Mouse (Mus musculus): Measurements from ENCODE around the gene Sema3e. TPM values are rescaled to one million over a fixed set of nuclear protein-coding genes. Genes with fewer than 3 reads are reported as not detected.

The Sema3e gene
- polyA plus RNA-seq, 2 experiments: 3.2 to 6.4 TPM

GRCm38 (mm10) chr5:14092262-14092776 is 67.2 kb downstream of the Sema3e start:
- no peak for TF ChIP-seq POLR2A (IDR thresholded peaks at IDR 0.05; ENCODE audit: borderline replicate concordance, extremely low read depth, insufficient read depth, insufficient read length)
- no peak for ATAC-seq (ENCODE audit: low FRiP score, low read depth)
- H3K27me3 ChIP-seq (ENCODE audit: control insufficient read depth, insufficient read depth, low read length): no peaks in the 10 kb centered on the region
- no peaks in the 10 kb centered on the region for H3K9me3 ChIP-seq (ENCODE audit: control insufficient read depth, low read length)
- peak overlapping the region; percentile 16; the same call in 1 of the 2 replicates for H3K4me2 ChIP-seq (replicated peaks; ENCODE audit: low read depth, low read length, severe bottlenecking)
- H3K9ac ChIP-seq (ENCODE audit: low read depth, low read length, severe bottlenecking): no peak overlapping the region
- no peaks in the 10 kb centered on the region for H3K36me3 ChIP-seq (ENCODE audit: control insufficient read depth, insufficient read depth, low read length)
- WGBS: 33% methylated on average over 14 of the region's 14 CpGs
- DNase-seq (ENCODE audit: low spot score): no peak
- H3K4me1 ChIP-seq (ENCODE audit: control insufficient read depth, insufficient read depth, low read length): peaks cover 10% of the 10 kb centered on the region
- H3K27ac ChIP-seq (replicated peaks; ENCODE audit: low read depth, low read length): no peak overlapping the region
- H3K4me3 ChIP-seq (replicated peaks; ENCODE audit: low read length): no peak overlapping the region

DNA sequence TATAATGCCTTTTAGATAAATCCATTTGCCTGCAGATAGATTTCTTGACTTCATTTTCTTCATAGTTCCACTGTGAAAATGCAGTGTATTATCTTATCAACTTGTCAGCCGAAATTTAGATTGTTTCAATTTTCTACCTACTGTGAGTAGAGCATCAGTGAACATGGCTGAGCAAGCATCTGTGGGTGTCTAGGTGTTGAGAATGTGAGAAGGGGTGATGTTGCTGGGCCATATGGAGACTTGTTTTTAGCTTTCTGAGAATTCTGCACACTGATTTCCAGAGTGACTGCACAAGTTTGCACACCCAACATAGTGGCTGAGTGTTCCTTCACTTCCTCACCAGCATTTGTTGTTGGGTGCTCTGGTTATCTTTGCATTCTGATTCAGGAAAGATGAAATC is 71.1 kb downstream of the Sema3e start:
- Histone ChIP-seq H3K36me3 (ENCODE audit: control insufficient read depth, insufficient read depth, low read length) (no peaks in the 10 kb centered on the region), H3K4me1 (ENCODE audit: control insufficient read depth, insufficient read depth, low read length) (no peaks in the 10 kb centered on the region), H3K9ac (ENCODE audit: low read depth, low read length, severe bottlenecking) (no peak overlapping the region), H3K27me3 (ENCODE audit: control insufficient read depth, insufficient read depth, low read length) (no peaks in the 10 kb centered on the region), H3K27ac (replicated peaks; ENCODE audit: low read depth, low read length) (no peak overlapping the region), H3K4me2 (replicated peaks; ENCODE audit: low read depth, low read length, severe bottlenecking) (no peak overlapping the region), H3K9me3 (ENCODE audit: control insufficient read depth, low read length) (no peaks in the 10 kb centered on the region), H3K4me3 (replicated peaks; ENCODE audit: low read length) (no peak overlapping the region)
- ATAC-seq (ENCODE audit: low FRiP score, low read depth) (no peak), DNase-seq (ENCODE audit: low spot score) (no peak)
- 90% methylated on average over 1 of the region's 1 CpGs for WGBS
- TF ChIP-seq POLR2A (IDR thresholded peaks at IDR 0.05; ENCODE audit: borderline replicate concordance, extremely low read depth, insufficient read depth, insufficient read length): no peak

DNA sequence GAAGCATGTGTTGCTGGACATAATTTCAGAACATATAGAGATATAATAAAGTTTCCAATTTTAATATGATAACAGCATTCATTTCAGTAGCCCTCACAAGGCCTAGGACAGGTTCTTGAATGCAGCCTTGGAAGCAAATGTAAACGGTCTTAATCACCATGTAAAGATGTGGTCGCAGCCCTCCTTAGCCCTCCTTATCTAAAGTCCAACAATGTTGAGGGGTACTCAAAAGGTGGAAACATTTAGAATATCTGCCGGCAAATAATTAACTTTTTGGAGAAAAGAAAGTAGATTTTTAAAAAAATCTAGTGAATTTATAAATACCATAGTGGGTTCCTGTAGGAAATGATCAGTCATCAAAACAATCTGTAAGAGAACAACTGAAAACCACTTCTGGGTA is 73.6 kb downstream of the Sema3e start:
- Histone ChIP-seq H3K9ac (ENCODE audit: low read depth, low read length, severe bottlenecking) (no peak overlapping the region), H3K4me3 (replicated peaks; ENCODE audit: low read length) (no peak overlapping the region), H3K9me3 (ENCODE audit: control insufficient read depth, low read length) (no peaks in the 10 kb centered on the region), H3K4me2 (replicated peaks; ENCODE audit: low read depth, low read length, severe bottlenecking) (no peak overlapping the region), H3K36me3 (ENCODE audit: control insufficient read depth, insufficient read depth, low read length) (no peaks in the 10 kb centered on the region), H3K4me1 (ENCODE audit: control insufficient read depth, insufficient read depth, low read length) (no peaks in the 10 kb centered on the region), H3K27ac (replicated peaks; ENCODE audit: low read depth, low read length) (no peak overlapping the region), H3K27me3 (ENCODE audit: control insufficient read depth, insufficient read depth, low read length) (no peaks in the 10 kb centered on the region)
- ATAC-seq (ENCODE audit: low FRiP score, low read depth) (no peak), DNase-seq (ENCODE audit: low spot score) (no peak)
- WGBS: 80% methylated on average over 3 of the region's 3 CpGs
- TF ChIP-seq POLR2A (IDR thresholded peaks at IDR 0.05; ENCODE audit: borderline replicate concordance, extremely low read depth, insufficient read depth, insufficient read length): no peak

DNA sequence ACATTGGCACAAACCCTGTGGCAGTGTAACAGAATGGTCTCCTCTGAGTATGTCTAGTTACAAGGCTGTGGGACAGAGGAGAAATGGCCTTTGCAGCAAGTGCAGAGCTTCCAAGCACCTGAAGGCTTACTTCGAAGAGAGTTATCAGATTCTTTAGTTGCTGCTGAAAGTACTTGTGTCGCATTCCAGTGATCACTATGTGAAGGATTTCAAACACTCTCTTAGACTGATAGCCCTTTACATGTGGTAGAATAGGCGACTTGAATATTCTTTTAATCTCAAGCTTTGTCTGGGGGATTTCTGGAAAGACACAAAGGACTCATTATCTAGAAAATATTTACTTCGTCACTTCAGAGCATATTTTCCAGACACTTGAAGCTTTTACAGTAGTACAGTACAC is 82.3 kb downstream of the Sema3e start:
- Histone ChIP-seq H3K27me3 (ENCODE audit: control insufficient read depth, insufficient read depth, low read length) (no peaks in the 10 kb centered on the region), H3K9ac (ENCODE audit: low read depth, low read length, severe bottlenecking) (no peak overlapping the region), H3K9me3 (ENCODE audit: control insufficient read depth, low read length) (no peaks in the 10 kb centered on the region), H3K4me2 (replicated peaks; ENCODE audit: low read depth, low read length, severe bottlenecking) (no peak overlapping the region), H3K27ac (replicated peaks; ENCODE audit: low read depth, low read length) (no peak overlapping the region), H3K4me3 (replicated peaks; ENCODE audit: low read length) (no peak overlapping the region), H3K36me3 (ENCODE audit: control insufficient read depth, insufficient read depth, low read length) (no peaks in the 10 kb centered on the region), H3K4me1 (ENCODE audit: control insufficient read depth, insufficient read depth, low read length) (no peaks in the 10 kb centered on the region)
- no peak for DNase-seq (ENCODE audit: low spot score)
- no peak for TF ChIP-seq POLR2A (IDR thresholded peaks at IDR 0.05; ENCODE audit: borderline replicate concordance, extremely low read depth, insufficient read depth, insufficient read length)
- ATAC-seq (ENCODE audit: low FRiP score, low read depth): no peak
- WGBS: 80% methylated on average over 4 of the region's 4 CpGs

DNA sequence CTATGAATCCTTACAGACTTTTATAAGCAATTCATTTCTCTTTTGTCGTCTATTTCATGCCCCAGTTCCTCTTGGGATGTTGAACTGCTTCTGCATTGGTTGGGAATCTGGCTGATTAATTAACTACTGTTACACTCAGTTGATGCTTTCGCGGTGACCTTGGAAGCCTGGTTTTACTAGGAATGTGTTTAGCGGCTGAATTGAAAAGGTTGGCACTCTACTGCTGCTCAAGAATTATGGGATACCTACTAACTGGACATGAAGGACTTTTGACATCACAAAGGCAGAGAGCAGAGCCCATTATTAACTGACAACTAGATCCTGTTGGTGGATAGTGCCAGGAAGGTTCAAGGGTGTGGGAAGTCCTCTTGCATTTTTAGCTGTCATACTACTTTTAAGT is 83.9 kb downstream of the Sema3e start:
- Histone ChIP-seq H3K36me3 (ENCODE audit: control insufficient read depth, insufficient read depth, low read length) (no peaks in the 10 kb centered on the region), H3K4me3 (replicated peaks; ENCODE audit: low read length) (no peak overlapping the region), H3K4me2 (replicated peaks; ENCODE audit: low read depth, low read length, severe bottlenecking) (no peak overlapping the region), H3K4me1 (ENCODE audit: control insufficient read depth, insufficient read depth, low read length) (no peaks in the 10 kb centered on the region), H3K9me3 (ENCODE audit: control insufficient read depth, low read length) (no peaks in the 10 kb centered on the region), H3K9ac (ENCODE audit: low read depth, low read length, severe bottlenecking) (no peak overlapping the region), H3K27ac (replicated peaks; ENCODE audit: low read depth, low read length) (no peak overlapping the region), H3K27me3 (ENCODE audit: control insufficient read depth, insufficient read depth, low read length) (no peaks in the 10 kb centered on the region)
- TF ChIP-seq POLR2A (IDR thresholded peaks at IDR 0.05; ENCODE audit: borderline replicate concordance, extremely low read depth, insufficient read depth, insufficient read length): no peak
- ATAC-seq (ENCODE audit: low FRiP score, low read depth) (no peak), DNase-seq (ENCODE audit: low spot score) (no peak)
- 89% methylated on average over 4 of the region's 4 CpGs for WGBS

DNA sequence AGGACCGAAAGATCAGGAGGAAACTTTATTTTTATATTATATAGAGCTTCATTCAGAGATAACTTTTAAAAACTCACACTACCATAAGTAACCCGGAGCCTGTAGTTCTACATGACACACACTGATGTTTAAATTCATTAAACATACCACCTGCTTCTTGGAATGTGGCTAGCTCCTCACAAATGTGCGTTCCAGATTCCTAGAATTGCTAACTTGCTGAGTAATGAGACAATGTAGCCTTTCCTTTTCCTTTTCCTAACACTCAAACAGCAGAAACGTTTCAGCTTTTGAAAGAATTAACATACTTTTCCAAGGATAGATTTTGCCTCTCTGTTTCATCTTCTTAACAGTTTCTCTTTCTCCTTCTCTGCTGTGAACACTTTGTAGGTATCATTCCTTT is 86.3 kb downstream of the Sema3e start:
- no peaks in the 10 kb centered on the region for H3K4me1 ChIP-seq (ENCODE audit: control insufficient read depth, insufficient read depth, low read length)
- H3K9me3 ChIP-seq (ENCODE audit: control insufficient read depth, low read length): no peaks in the 10 kb centered on the region
- H3K9ac ChIP-seq (ENCODE audit: low read depth, low read length, severe bottlenecking): no peak overlapping the region
- DNase-seq (ENCODE audit: low spot score) (no peak), ATAC-seq (ENCODE audit: low FRiP score, low read depth) (no peak)
- WGBS: 72% methylated on average over 4 of the region's 4 CpGs
- no peak overlapping the region for H3K4me3 ChIP-seq (replicated peaks; ENCODE audit: low read length)
- no peaks in the 10 kb centered on the region for H3K27me3 ChIP-seq (ENCODE audit: control insufficient read depth, insufficient read depth, low read length)
- no peak for TF ChIP-seq POLR2A (IDR thresholded peaks at IDR 0.05; ENCODE audit: borderline replicate concordance, extremely low read depth, insufficient read depth, insufficient read length)
- H3K27ac ChIP-seq (replicated peaks; ENCODE audit: low read depth, low read length): no peak overlapping the region
- H3K36me3 ChIP-seq (ENCODE audit: control insufficient read depth, insufficient read depth, low read length): no peaks in the 10 kb centered on the region
- H3K4me2 ChIP-seq (replicated peaks; ENCODE audit: low read depth, low read length, severe bottlenecking): no peak overlapping the region

All from limb, embryonic 14.5 days (tissue).